ENCODE assay signal across 8 mouse cellular contexts in genomic region chr2:72039522-72040045, GRCm38 (mm10).
"Had no signal": no experiment of that assay in that cellular context is flagged by ENCODE, and none has a peak within 500 bp of the region (broad histone marks: within the 10 kb centered on the region; RNA-seq: fewer than 3 reads in every experiment).

No protein-coding gene starts in this region.

- H3K4me1 ChIP-seq: liver, embryonic 12.5 days had no signal

- H3K4me2 ChIP-seq: liver, embryonic 12.5 days; lung, embryonic 14.5 days; midbrain, embryonic 12.5 days had no signal

- H3K4me3 ChIP-seq: limb, embryonic 15.5 days; liver, embryonic 12.5 days; midbrain, embryonic 12.5 days had no signal

- H3K9me3 ChIP-seq: limb, embryonic 15.5 days; liver, embryonic 12.5 days; midbrain, embryonic 12.5 days had no signal

- H3K9ac ChIP-seq: limb, embryonic 15.5 days; liver, embryonic 12.5 days; lung, embryonic 14.5 days; midbrain, embryonic 12.5 days had no signal

- H3K36me3 ChIP-seq: limb, embryonic 15.5 days; liver, embryonic 12.5 days; midbrain, embryonic 12.5 days had no signal

- H3K27me3 ChIP-seq: limb, embryonic 15.5 days; liver, embryonic 12.5 days had no signal

- DNase-seq: kidney, adult 9 months; spleen, adult 18-20 months; thymus, postnatal 14 days had no signal

- H3K27ac ChIP-seq: kidney, postnatal 0 days; liver, embryonic 12.5 days; midbrain, embryonic 12.5 days had no signal

- ATAC-seq: liver, embryonic 12.5 days had no signal
